Mouse (Mus musculus) kidney, adult 2 months (tissue): Measurements from ENCODE around the gene Ak7.

ENCODE experiments used
- CTCF ChIP-seq: fragments of 200-500 bp; conservative IDR thresholded peaks from 2 replicates; pipeline ENCODE4 v1.5.1; 2011; ENCODE audit warnings: low read depth, mild to moderate bottlenecking, control low read depth, low read length, moderate library complexity, mixed read lengths; ENCODE audit not compliant: insufficient read depth, insufficient read length
- POLR2A ChIP-seq: fragments of 200-500 bp; IDR thresholded peaks from one replicate; pipeline ENCODE4 v1.6.1; 2011; ENCODE audit warnings: low read depth, low read length, control low read depth

DNA sequence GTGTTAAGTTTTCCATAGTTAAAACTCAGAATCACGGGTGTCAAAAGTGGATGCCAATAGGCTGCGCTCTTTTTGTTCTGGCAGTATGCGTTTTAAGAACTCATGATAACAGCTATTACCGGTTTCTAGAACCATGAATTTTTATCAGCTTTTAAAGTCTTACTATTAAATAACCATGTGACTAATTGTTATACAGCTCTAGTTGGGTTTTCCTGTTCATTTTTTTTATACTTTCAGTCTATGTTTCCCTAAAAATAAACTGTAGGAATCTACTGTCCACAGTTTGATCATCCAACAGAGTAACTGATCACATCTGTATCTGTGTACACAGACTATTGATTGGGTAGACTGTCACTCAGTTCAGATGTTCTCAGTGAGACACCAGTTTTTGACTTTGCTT lies 119.5 kb downstream of the Ak7 start:
- no peak for TF ChIP-seq POLR2A
- no peak for TF ChIP-seq CTCF
